Mouse (Mus musculus): ENCODE measurements around the gene Basp1.

GRCm38 (mm10) chr15:25403879-25404278 is 9.7 kb downstream of the Basp1 start:
- no peak for TF ChIP-seq CTCF (IDR thresholded peaks at IDR 0.05; ENCODE audit: low read depth)
- no peak for TF ChIP-seq EP300 (IDR thresholded peaks at IDR 0.05; ENCODE audit: low read depth)
